Mouse (Mus musculus) ES-Bruce4 (cell line): ENCODE data around the gene Sdf4.

Experiments
- CTCF ChIP-seq: IDR thresholded peaks from one replicate; pipeline ENCODE4 v1.8.1; 2011; ENCODE audit warnings: low read depth, low read length
- EP300 ChIP-seq: IDR thresholded peaks from 2 replicates; pipeline ENCODE4 v1.6.1; 2011; ENCODE audit warnings: low read depth, low read length; ENCODE audit not compliant: insufficient read depth
- POLR2A ChIP-seq: IDR thresholded peaks from one replicate; pipeline ENCODE4 v1.8.1; 2011; ENCODE audit warnings: low read length; ENCODE audit not compliant: insufficient read depth

DNA sequence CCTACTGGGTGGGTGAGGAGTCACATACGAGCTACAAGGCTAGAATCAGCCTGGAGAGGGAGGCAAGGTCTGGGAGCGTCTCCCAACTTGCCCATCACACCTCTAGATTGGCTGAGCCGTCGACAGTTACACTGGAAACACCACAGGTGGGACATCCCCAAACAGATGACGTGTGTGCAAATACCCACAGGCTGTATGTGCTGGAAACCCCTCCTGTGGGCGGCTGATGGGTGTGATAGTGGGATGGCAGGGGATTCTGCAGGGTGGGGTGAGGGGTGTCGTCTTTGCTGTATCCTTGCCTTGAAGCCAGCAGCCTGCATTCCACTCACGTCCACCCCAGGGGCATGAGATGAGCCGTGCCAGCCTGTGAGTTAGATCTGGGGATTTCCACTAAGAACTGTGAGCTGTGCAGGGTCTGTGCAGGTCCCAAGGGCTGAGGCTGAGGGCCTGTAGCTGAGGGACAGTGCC lies 38.0 kb downstream of the Sdf4 start:
- TF ChIP-seq CTCF (no peak), EP300 (no peak), POLR2A (no peak)
